Mouse (Mus musculus): Measurements from ENCODE around the gene Ifnar2. TPM values are rescaled to one million over a fixed set of nuclear protein-coding genes. Genes with fewer than 3 reads are reported as not detected.

Ifnar2 gene
- polyA plus RNA-seq, 1 experiment from 2014 or later: 35.4 TPM

- WGBS: 76% methylated on average over 6 of the region's 6 CpGs
These were observed 74.9 kb downstream of the Ifnar2 start for GRCm38 (mm10) chr16:91447512-91447900.

GRCm38 (mm10) chr16:91448088-91448487 lies 75.5 kb downstream of the Ifnar2 start:
- 90% methylated on average over 5 of the region's 5 CpGs for WGBS
- Histone ChIP-seq H3K4me1 (ENCODE audit: control insufficient read depth, insufficient read depth, low read length) (no peaks in the 10 kb centered on the region), H3K9ac (ENCODE audit: low read depth, low read length) (no peak overlapping the region), H3K9me3 (replicated peaks; ENCODE audit: control insufficient read depth, low read length, poor library complexity, severe bottlenecking) (no peaks in the 10 kb centered on the region), H3K4me3 (ENCODE audit: low read depth, low read length) (no peak overlapping the region), H3K27me3 (ENCODE audit: control insufficient read depth, insufficient read depth, low read depth, low read length) (no peaks in the 10 kb centered on the region), H3K27ac (ENCODE audit: low read length) (no peak overlapping the region), H3K4me2 (ENCODE audit: low read length) (no peak overlapping the region), H3K36me3 (ENCODE audit: control insufficient read depth, insufficient read depth, low read length) (no peaks in the 10 kb centered on the region)
- ATAC-seq: no peak

More at GRCm38 (mm10) chr16:91447512-91447900, 74.9 kb downstream of the Ifnar2 start:
- Histone ChIP-seq H3K9ac (ENCODE audit: low read depth, low read length) (no peak overlapping the region), H3K4me3 (ENCODE audit: low read depth, low read length) (no peak overlapping the region), H3K27me3 (ENCODE audit: control insufficient read depth, insufficient read depth, low read depth, low read length) (no peaks in the 10 kb centered on the region), H3K27ac (ENCODE audit: low read length) (no peak overlapping the region), H3K4me2 (ENCODE audit: low read length) (no peak overlapping the region), H3K9me3 (replicated peaks; ENCODE audit: control insufficient read depth, low read length, poor library complexity, severe bottlenecking) (no peaks in the 10 kb centered on the region), H3K36me3 (ENCODE audit: control insufficient read depth, insufficient read depth, low read length) (no peaks in the 10 kb centered on the region), H3K4me1 (ENCODE audit: control insufficient read depth, insufficient read depth, low read length) (no peaks in the 10 kb centered on the region)
- ATAC-seq: no peak

- ATAC-seq: no peak
- Histone ChIP-seq H3K36me3 (ENCODE audit: control insufficient read depth, insufficient read depth, low read length) (no peaks in the 10 kb centered on the region), H3K27me3 (ENCODE audit: control insufficient read depth, insufficient read depth, low read depth, low read length) (no peaks in the 10 kb centered on the region), H3K4me3 (ENCODE audit: low read depth, low read length) (no peak overlapping the region), H3K9me3 (replicated peaks; ENCODE audit: control insufficient read depth, low read length, poor library complexity, severe bottlenecking) (no peaks in the 10 kb centered on the region), H3K9ac (ENCODE audit: low read depth, low read length) (no peak overlapping the region), H3K4me2 (ENCODE audit: low read length) (no peak overlapping the region), H3K4me1 (ENCODE audit: control insufficient read depth, insufficient read depth, low read length) (no peaks in the 10 kb centered on the region), H3K27ac (ENCODE audit: low read length) (no peak overlapping the region)
- 87% methylated on average over 7 of the region's 7 CpGs for WGBS
These were observed 76.3 kb downstream of the Ifnar2 start for GRCm38 (mm10) chr16:91448895-91449294.

- Histone ChIP-seq H3K4me1 (ENCODE audit: control insufficient read depth, insufficient read depth, low read length) (no peaks in the 10 kb centered on the region), H3K4me3 (ENCODE audit: low read depth, low read length) (no peak overlapping the region), H3K4me2 (ENCODE audit: low read length) (no peak overlapping the region), H3K36me3 (ENCODE audit: control insufficient read depth, insufficient read depth, low read length) (no peaks in the 10 kb centered on the region), H3K9me3 (replicated peaks; ENCODE audit: control insufficient read depth, low read length, poor library complexity, severe bottlenecking) (no peaks in the 10 kb centered on the region), H3K27me3 (ENCODE audit: control insufficient read depth, insufficient read depth, low read depth, low read length) (no peaks in the 10 kb centered on the region), H3K27ac (ENCODE audit: low read length) (no peak overlapping the region), H3K9ac (ENCODE audit: low read depth, low read length) (no peak overlapping the region)
- no peak for ATAC-seq
- WGBS: 83% methylated on average over 12 of the region's 12 CpGs
These were observed 77.8 kb downstream of the Ifnar2 start for GRCm38 (mm10) chr16:91450137-91451064.

GRCm38 (mm10) chr16:91451949-91452348 lies 79.4 kb downstream of the Ifnar2 start:
- Histone ChIP-seq H3K4me3 (ENCODE audit: low read depth, low read length) (no peak overlapping the region), H3K4me1 (ENCODE audit: control insufficient read depth, insufficient read depth, low read length) (no peaks in the 10 kb centered on the region), H3K9ac (ENCODE audit: low read depth, low read length) (no peak overlapping the region), H3K36me3 (ENCODE audit: control insufficient read depth, insufficient read depth, low read length) (no peaks in the 10 kb centered on the region), H3K9me3 (replicated peaks; ENCODE audit: control insufficient read depth, low read length, poor library complexity, severe bottlenecking) (no peaks in the 10 kb centered on the region), H3K4me2 (ENCODE audit: low read length) (no peak overlapping the region), H3K27me3 (ENCODE audit: control insufficient read depth, insufficient read depth, low read depth, low read length) (no peaks in the 10 kb centered on the region), H3K27ac (ENCODE audit: low read length) (no peak overlapping the region)
- ATAC-seq: no peak
- 88% methylated on average over 2 of the region's 2 CpGs for WGBS

- ATAC-seq: no peak
- H3K9ac ChIP-seq (ENCODE audit: low read depth, low read length): no peak overlapping the region
- H3K27ac ChIP-seq (ENCODE audit: low read length): no peak overlapping the region
- no peaks in the 10 kb centered on the region for H3K4me1 ChIP-seq (ENCODE audit: control insufficient read depth, insufficient read depth, low read length)
- H3K4me2 ChIP-seq (ENCODE audit: low read length): no peak overlapping the region
- H3K4me3 ChIP-seq (ENCODE audit: low read depth, low read length): no peak overlapping the region
- WGBS: 76% methylated on average over 6 of the region's 6 CpGs
- H3K27me3 ChIP-seq (ENCODE audit: control insufficient read depth, insufficient read depth, low read depth, low read length): no peaks in the 10 kb centered on the region
- H3K36me3 ChIP-seq (ENCODE audit: control insufficient read depth, insufficient read depth, low read length): no peaks in the 10 kb centered on the region
- H3K9me3 ChIP-seq (replicated peaks; ENCODE audit: control insufficient read depth, low read length, poor library complexity, severe bottlenecking): no peaks in the 10 kb centered on the region
These were observed 79.8 kb downstream of the Ifnar2 start for GRCm38 (mm10) chr16:91452363-91452896.

Other genes starting within 250 kb of the Ifnar2 start
- 8.5 and 9.9 TPM in 2 replicates for gene Olig2, start 147.3 kb upstream of the Ifnar2 start, polyA plus RNA-seq (2015; fragmentation: Nextera tagmentation; extraction: Ambion mirVana)
- 94.2 and 131 TPM in 2 replicates for gene Olig1, start 103.0 kb upstream of the Ifnar2 start, polyA plus RNA-seq (2015; fragmentation: Nextera tagmentation; extraction: Ambion mirVana)
- gene Gm21970, start 18.9 kb downstream of the Ifnar2 start, polyA plus RNA-seq (2015; fragmentation: Nextera tagmentation; extraction: Ambion mirVana): not detected in 2 replicates
- gene Il10rb, start 33.4 kb downstream of the Ifnar2 start, polyA plus RNA-seq (2015; fragmentation: Nextera tagmentation; extraction: Ambion mirVana): 10.4 and 11.1 TPM in 2 replicates
- 48.0 and 51.7 TPM in 2 replicates for gene Ifnar1, start 112.5 kb downstream of the Ifnar2 start, polyA plus RNA-seq (2015; fragmentation: Nextera tagmentation; extraction: Ambion mirVana)
- gene Ifngr2, start 174.3 kb downstream of the Ifnar2 start, polyA plus RNA-seq (2015; fragmentation: Nextera tagmentation; extraction: Ambion mirVana): 104 and 125 TPM in 2 replicates
- 95.1 and 106 TPM in 2 replicates for gene Tmem50b, start 225.0 kb downstream of the Ifnar2 start, polyA plus RNA-seq (2015; fragmentation: Nextera tagmentation; extraction: Ambion mirVana)
- 6.9 and 7.3 TPM in 2 replicates for gene Dnajc28, start 246.2 kb downstream of the Ifnar2 start, polyA plus RNA-seq (2015; fragmentation: Nextera tagmentation; extraction: Ambion mirVana)

Measured in midbrain, embryonic 16.5 days (tissue).